Mouse (Mus musculus) CH12.LX (cell line): ENCODE data around the gene Cd37. TPM values are rescaled to one million over a fixed set of nuclear protein-coding genes. Genes with fewer than 3 reads are reported as not detected.
A peak's percentile ranks its signal among the peaks of the same experiment; 100 is the strongest.

Experiments used
- DNase-seq: peaks from one replicate; pipeline ENCODE4 v3.0.0-alpha.2; 2013; ENCODE audit errors: extremely low read depth
- H3K27ac ChIP-seq: 2 replicates; pipeline ENCODE4 v1.5.1; 2012; ENCODE audit warnings: low read depth, mild to moderate bottlenecking, control low read depth, moderate library complexity; ENCODE audit not compliant: insufficient read depth
- H3K27me3 ChIP-seq: replicated peaks from 2 replicates; pipeline ENCODE3; 2012; ENCODE audit warnings: inconsistent platforms
- H3K36me3 ChIP-seq, 2 experiments: replicated peaks in 1 of 2; 2 replicates each; pipeline versions ENCODE3 to v1.6.1; 2012; ENCODE audit warnings: inconsistent platforms in 1 of 2, low read length in 1 of 2, mild to moderate bottlenecking in 1 of 2, mixed read lengths in 1 of 2, moderate library complexity in 1 of 2; ENCODE audit not compliant: control insufficient read depth in 1 of 2, insufficient read depth in 1 of 2
- H3K4me1 ChIP-seq, 2 experiments: 2 replicates each; pipeline ENCODE4 v1.6.1; 2012; ENCODE audit warnings: inconsistent platforms in 1 of 2, moderate library complexity in 1 of 2; ENCODE audit not compliant: insufficient read depth in 2 of 2, control insufficient read depth in 1 of 2
- H3K4me2 ChIP-seq: 2 replicates; pipeline ENCODE4 v1.6.1; 2012; ENCODE audit warnings: low read depth, mild to moderate bottlenecking, control low read depth; ENCODE audit not compliant: poor library complexity, insufficient read depth, severe bottlenecking
- H3K4me3 ChIP-seq, 3 experiments: fragments of 150-350 bp in 1 of 3; sonication (generic) in 1 of 3; replicated peaks in 1 of 3; 2 replicates each; pipeline versions ENCODE3 to v1.5.1; 2011 to 2012; ENCODE audit warnings: low read depth in 2 of 3, low read length in 2 of 3, mild to moderate bottlenecking in 2 of 3, moderate library complexity in 2 of 3, control low read depth in 1 of 3, improper control_type of control experiment in 1 of 3, inconsistent platforms in 1 of 3, mixed read lengths in 1 of 3; ENCODE audit not compliant: poor library complexity in 1 of 3
- H3K79me2 ChIP-seq: replicated peaks from 2 replicates; pipeline ENCODE4 v1.6.1; 2012; ENCODE audit warnings: mild to moderate bottlenecking, moderate library complexity; ENCODE audit not compliant: control insufficient read depth, poor library complexity, insufficient read depth, severe bottlenecking; ENCODE audit errors: extremely low read depth
- H3K9ac ChIP-seq: 2 replicates; pipeline ENCODE4 v1.6.1; 2012; ENCODE audit warnings: low read depth, mild to moderate bottlenecking, control low read depth, moderate library complexity; ENCODE audit not compliant: insufficient read depth
- H3K9me3 ChIP-seq: replicated peaks from 2 replicates; pipeline ENCODE3; 2012; ENCODE audit warnings: low read length, inconsistent platforms, mixed read lengths
- BHLHE40 ChIP-seq: IDR thresholded peaks from 2 replicates; pipeline ENCODE4 v1.6.1; 2011; ENCODE audit warnings: mild to moderate bottlenecking, low read depth, low read length, improper control_type of control experiment
- CHD2 ChIP-seq: IDR thresholded peaks from 2 replicates; pipeline ENCODE4 v1.6.1; 2011; ENCODE audit warnings: low read length, improper control_type of control experiment
- CTCF ChIP-seq, 2 experiments: IDR thresholded peaks in 1 of 2; conservative IDR thresholded peaks in 1 of 2; 2 replicates each; pipeline ENCODE4 v1.5.1; 2011 to 2012; ENCODE audit warnings: low read depth in 2 of 2, low read length in 2 of 2, improper control_type of control experiment in 1 of 2, inconsistent platforms in 1 of 2, mild to moderate bottlenecking in 1 of 2, moderate library complexity in 1 of 2
- EP300 ChIP-seq: IDR thresholded peaks from 2 replicates; pipeline ENCODE4 v1.6.1; 2011; ENCODE audit warnings: low read length, improper control_type of control experiment
- HCFC1 ChIP-seq: IDR thresholded peaks from 2 replicates; pipeline ENCODE4 v1.6.1; 2012; ENCODE audit warnings: low read depth, mild to moderate bottlenecking, inconsistent platforms, low read length, improper control_type of control experiment
- KAT2A ChIP-seq: IDR thresholded peaks from 2 replicates; pipeline ENCODE4 v1.6.1; 2012; ENCODE audit warnings: low read length, improper control_type of control experiment, inconsistent platforms; ENCODE audit not compliant: insufficient replicate concordance
- MAX ChIP-seq: IDR thresholded peaks from 2 replicates; pipeline ENCODE4 v1.6.1; 2011; ENCODE audit warnings: low read length, improper control_type of control experiment
- MAZ ChIP-seq: IDR thresholded peaks from 2 replicates; pipeline ENCODE4 v1.6.1; 2012; ENCODE audit warnings: low read depth, mild to moderate bottlenecking, inconsistent platforms, low read length, improper control_type of control experiment, moderate library complexity
- MXI1 ChIP-seq: IDR thresholded peaks from 2 replicates; pipeline ENCODE4 v1.6.1; 2011; ENCODE audit warnings: mild to moderate bottlenecking, low read depth, low read length, improper control_type of control experiment
- MYC ChIP-seq: IDR thresholded peaks from 2 replicates; pipeline ENCODE4 v1.6.1; 2011; ENCODE audit warnings: low read depth, mild to moderate bottlenecking, improper control_type of control experiment, low read length
- NELFE ChIP-seq: IDR thresholded peaks from 2 replicates; pipeline ENCODE4 v1.6.1; 2011; ENCODE audit warnings: low read depth, low read length, improper control_type of control experiment
- NRF1 ChIP-seq: IDR thresholded peaks from 2 replicates; pipeline ENCODE4 v1.6.1; 2014; ENCODE audit warnings: low read depth, mild to moderate bottlenecking, inconsistent platforms, low read length, improper control_type of control experiment, moderate library complexity
- PAX5 ChIP-seq: IDR thresholded peaks from 2 replicates; pipeline ENCODE4 v1.6.1; 2012; ENCODE audit warnings: low read length, inconsistent platforms, mixed read lengths
- POLR2A ChIP-seq: IDR thresholded peaks from 2 replicates; pipeline ENCODE4 v1.6.1; 2011; ENCODE audit warnings: low read depth, mild to moderate bottlenecking, improper control_type of control experiment, low read length
- SIN3A ChIP-seq: IDR thresholded peaks from 2 replicates; pipeline ENCODE4 v1.6.1; 2012; ENCODE audit warnings: low read length, improper control_type of control experiment, inconsistent platforms
- SMC3 ChIP-seq: IDR thresholded peaks from 2 replicates; pipeline ENCODE4 v1.6.1; 2011; ENCODE audit warnings: low read depth, low read length, improper control_type of control experiment
- TBP ChIP-seq: conservative IDR thresholded peaks from 2 replicates; pipeline ENCODE4 v1.6.1; 2011; ENCODE audit warnings: low read depth, low read length, improper control_type of control experiment
- TCF12 ChIP-seq: IDR thresholded peaks from 2 replicates; pipeline ENCODE4 v1.6.1; 2014; ENCODE audit warnings: low read depth, mild to moderate bottlenecking, inconsistent platforms, low read length, improper control_type of control experiment
- USF2 ChIP-seq: conservative IDR thresholded peaks from 2 replicates; pipeline ENCODE4 v1.6.1; 2011; ENCODE audit warnings: low read depth, low read length, improper control_type of control experiment
- ZKSCAN1 ChIP-seq: IDR thresholded peaks from 2 replicates; pipeline ENCODE4 v1.6.1; 2012; ENCODE audit warnings: low read depth, inconsistent platforms, low read length, improper control_type of control experiment, borderline replicate concordance
- ZMIZ1 ChIP-seq: IDR thresholded peaks from 2 replicates; pipeline ENCODE4 v1.6.1; 2012; ENCODE audit warnings: low read depth, mild to moderate bottlenecking, inconsistent platforms, low read length, improper control_type of control experiment
- ZNF384 ChIP-seq: IDR thresholded peaks from 2 replicates; pipeline ENCODE4 v1.6.1; 2012; ENCODE audit warnings: low read depth, low read length, improper control_type of control experiment, inconsistent platforms
- dilution Hi-C: fragments of 300-500 bp; cut with MboI; formaldehyde crosslinking; loops from 2 replicates; pipeline ENCODE4 v1.14.3; 2020; ENCODE audit warnings: low sequenced_read_pairs; ENCODE audit not compliant: extremely low pct_unique_long_range_greater_than_20kb, extremely low pct_ligation_motif_present
- in situ Hi-C: fragments of 300-500 bp; cut with MboI; formaldehyde crosslinking; loops from 3 replicates; pipeline ENCODE4 v1.14.3; 2019; ENCODE audit warnings: low sequenced_read_pairs, low pct_ligation_motif_present, low pct_unique_long_range_greater_than_20kb, mixed read lengths
- polyA plus RNA-seq: library from polyadenylated mRNA; unstranded; fragments of >175 nt; gene quantifications from 2 replicates; pipeline ENCODE4 v1.2.1, GENCODE M21; 2012; ENCODE audit warnings: low read depth; ENCODE audit not compliant: insufficient read length
- total RNA-seq, 2 experiments: library from RNA; depleted of rRNA; stranded (reverse); fragments of 300-350 nt in 1 of 2; fragments of >200 nt in 1 of 2; gene quantifications; 2 replicates each; pipeline ENCODE4 v1.2.3; 2012 to 2014

The Cd37 gene
- total and polyA plus RNA-seq, 3 experiments, result 73.8 to 437 (median 91.1) TPM

DNA sequence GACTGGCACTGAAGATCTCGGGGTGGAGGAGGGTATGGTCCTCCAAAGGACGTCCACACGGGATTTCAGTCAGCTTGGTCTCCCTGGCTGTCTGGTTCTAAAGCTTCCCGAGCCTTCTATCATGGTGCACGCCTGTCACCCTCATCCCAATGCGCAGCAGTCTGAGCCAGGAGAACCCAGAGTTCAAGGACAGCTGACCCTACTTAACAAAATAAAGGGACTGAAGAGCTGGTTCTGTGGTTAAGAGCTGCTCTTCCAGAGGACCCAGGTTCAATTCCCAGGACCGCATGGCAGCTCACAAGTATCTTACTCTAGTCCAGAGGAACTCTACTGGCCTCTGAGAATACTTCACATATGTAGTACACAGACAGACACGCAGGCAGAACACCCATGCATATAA, 9.9 kb downstream of the Cd37 start:
- DNase-seq, result no peak
- in situ Hi-C loops, result no loop called here

GRCm38 (mm10) chr7:45228548-45228947, 10.4 kb downstream of the Cd37 start:
- Histone ChIP-seq H3K4me3 (no peak overlapping the region), H3K27ac (no peak overlapping the region), H3K9me3 (peaks cover 6% of the 10 kb centered on the region), H3K27me3 (no peaks in the 10 kb centered on the region), H3K36me3 (peaks cover 7 to 34% of the 10 kb centered on the region in 2 experiments)
- dilution Hi-C loops, result no loop called here
- no peak for DNase-seq
- in situ Hi-C loops, result no loop called here
- TF ChIP-seq ZMIZ1, result 0 out of 2 replicates have a peak, but pooled peaks have one; percentile 13
- no peak for TF ChIP-seq MYC
- TF ChIP-seq, all 38 proteins: peak for 1
- H3K4me2 ChIP-seq, result no peak overlapping the region
- no peaks in the 10 kb centered on the region for H3K79me2 ChIP-seq
- H3K4me1 ChIP-seq, result peaks cover 8 to 44% of the 10 kb centered on the region in 2 experiments; a peak in 3 of 4 replicates
- H3K9ac ChIP-seq, result no peak overlapping the region

More for the DNA sequence above, 9.9 kb downstream of the Cd37 start:
- dilution Hi-C loops, result no loop called here
- no peaks in the 10 kb centered on the region for H3K79me2 ChIP-seq
- no peak overlapping the region for H3K4me3 ChIP-seq
- H3K4me1 ChIP-seq, result peaks cover 13 to 46% of the 10 kb centered on the region in 2 experiments
- no peaks in the 10 kb centered on the region for H3K27me3 ChIP-seq
- H3K4me2 ChIP-seq, result no peak overlapping the region
- peaks cover 12 to 39% of the 10 kb centered on the region in 2 experiments for H3K36me3 ChIP-seq
- H3K9me3 ChIP-seq, result peaks cover 4% of the 10 kb centered on the region
- H3K9ac ChIP-seq, result no peak overlapping the region
- TF ChIP-seq ZMIZ1 (0 out of 2 replicates have a peak, but pooled peaks have one; percentile 5), HCFC1 (no peak), TCF12 (no peak), ZKSCAN1 (no peak), POLR2A (no peak; the same call in 1 of the 2 replicates), MXI1 (no peak)
- H3K27ac ChIP-seq, result no peak overlapping the region

DNA sequence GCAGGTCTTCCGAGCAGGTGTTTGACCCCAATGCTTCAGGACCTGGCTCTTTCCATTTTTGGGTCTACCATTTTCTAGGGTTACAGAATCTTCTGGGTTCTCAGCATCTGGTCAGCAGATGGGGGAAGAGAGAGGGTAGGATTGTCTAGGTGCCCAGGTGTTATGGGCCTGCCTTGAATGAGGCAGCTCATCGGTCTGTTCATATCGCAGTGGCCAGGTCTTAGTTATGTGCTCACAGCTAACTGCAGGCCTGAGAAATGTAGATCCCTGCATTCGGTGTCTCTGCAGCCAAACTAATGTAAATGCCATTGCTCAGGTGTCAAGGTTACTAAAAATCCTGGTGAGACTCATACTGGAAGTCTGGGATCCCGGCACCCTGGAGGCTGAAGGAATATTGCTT, 12.5 kb downstream of the Cd37 start:
- H3K27me3 ChIP-seq, result no peaks in the 10 kb centered on the region
- no peaks in the 10 kb centered on the region for H3K79me2 ChIP-seq
- no peak overlapping the region for H3K9ac ChIP-seq
- TF ChIP-seq NRF1, result no peak
- TF ChIP-seq BHLHE40, result no peak
- no peak for TF ChIP-seq KAT2A
- no peak for TF ChIP-seq MXI1
- TF ChIP-seq CHD2, result no peak
- TF ChIP-seq TBP, result no peak
- no peak for TF ChIP-seq NELFE
- TF ChIP-seq SMC3, result no peak
- no peak for TF ChIP-seq EP300
- no peak for TF ChIP-seq PAX5
- no peak for TF ChIP-seq SIN3A
- no peak for TF ChIP-seq MAX
- TF ChIP-seq USF2, result no peak
- TF ChIP-seq CTCF (conservative IDR thresholded peaks at IDR 0.05 in 1 of 2, IDR thresholded peaks at IDR 0.05 in 1 of 2; ENCODE audit: low read depth in 2 of 2, low read length in 2 of 2), result no peak
- no peak for TF ChIP-seq ZNF384
- no peak for TF ChIP-seq MYC
- TF ChIP-seq MAZ, result no peak
- no peak overlapping the region for H3K4me3 ChIP-seq
- H3K36me3 ChIP-seq, result peaks cover 0 to 14% of the 10 kb centered on the region in 2 experiments
- peaks cover 7% of the 10 kb centered on the region for H3K9me3 ChIP-seq
- H3K27ac ChIP-seq, result no peak overlapping the region
- no peak for DNase-seq
- dilution Hi-C loops, result no loop called here
- in situ Hi-C loops, result no loop called here
- peaks cover 9 to 44% of the 10 kb centered on the region in 2 experiments; a peak in 3 of 4 replicates for H3K4me1 ChIP-seq
- H3K4me2 ChIP-seq, result no peak overlapping the region
